Comparison of ENCODE assay signal across 8 mouse cellular contexts in the genomic region with DNA sequence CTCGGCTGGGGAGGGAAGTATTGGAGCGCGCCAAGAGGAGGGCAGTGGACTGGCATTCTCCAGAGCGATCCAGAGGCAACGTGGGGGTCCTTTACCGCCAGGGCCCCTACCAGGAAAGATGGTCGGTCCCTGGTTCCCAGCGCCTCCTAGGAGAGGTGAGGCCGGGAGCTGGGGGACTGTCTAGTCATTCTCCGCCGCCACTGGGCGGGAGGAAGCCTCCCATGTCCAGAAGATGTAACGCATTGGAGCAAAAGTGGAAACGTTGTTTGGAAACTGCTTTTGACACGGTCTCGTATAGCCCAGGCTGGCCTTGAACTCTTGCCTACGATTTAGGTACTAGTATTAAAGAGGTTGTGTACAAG. TPM values are rescaled to one million over a fixed set of nuclear protein-coding genes. Genes with fewer than 3 reads are reported as not detected.
A peak's percentile ranks its signal among the peaks of the same experiment; 100 is the strongest.
DNase-seq lines count a peak whose midpoint lies in the region; ATAC-seq and TF ChIP-seq lines count a peak whose summit lies in the region.

No protein-coding gene starts in this region.

- no peak overlapping the region for H3ac ChIP-seq in C2C12 (ENCODE audit: control insufficient read depth, insufficient read length, low read depth)

- no peak for TF ChIP-seq EP300 in liver, postnatal 0 days (IDR thresholded peaks at IDR 0.05; ENCODE audit: low read depth)

- H3K4me1 ChIP-seq in cerebellum, adult 2 months (ENCODE audit: control insufficient read depth, insufficient read depth, low read length) = peaks cover 3% of the 10 kb centered on the region
- peaks cover 2% of the 10 kb centered on the region; the same call in 1 of the 2 replicates for H3K4me1 ChIP-seq in forebrain, embryonic 14.5 days (ENCODE audit: control insufficient read depth, insufficient read depth, low read length)
- peaks cover 4% of the 10 kb centered on the region; the same call in 1 of the 2 replicates for H3K4me1 ChIP-seq in liver, postnatal 0 days (ENCODE audit: insufficient read depth)

- no peaks in the 10 kb centered on the region for H3K9me3 ChIP-seq in forebrain, embryonic 14.5 days (replicated peaks; ENCODE audit: control insufficient read depth, low read length)
- no peaks in the 10 kb centered on the region for H3K9me3 ChIP-seq in liver, postnatal 0 days (ENCODE audit: low read length)

- H3K4me3 ChIP-seq in cerebellum, adult 2 months (replicated peaks; ENCODE audit: insufficient read depth, low read depth, low read length) = peak overlapping the region; percentile 80
- peak overlapping the region; percentile 11 for H3K4me3 ChIP-seq in C2C12 (ENCODE audit: insufficient read depth, poor library complexity, severe bottlenecking)
- peak overlapping the region; percentile 60 for H3K4me3 ChIP-seq in forebrain, embryonic 14.5 days (ENCODE audit: low read depth, low read length)
- H3K4me3 ChIP-seq in liver, postnatal 0 days (ENCODE audit: low read depth, low read length) = peak overlapping the region; percentile 64

- H3K79me2 ChIP-seq in C2C12 (ENCODE audit: control insufficient read depth, insufficient read depth) = no peaks in the 10 kb centered on the region

- no peaks in the 10 kb centered on the region for H3K79me3 ChIP-seq in C2C12 (ENCODE audit: low read depth)

- TF ChIP-seq CTCF in cerebellum, adult 2 months (IDR thresholded peaks at IDR 0.05; ENCODE audit: borderline replicate concordance, insufficient read depth, low read depth, low read length) = no peak
- TF ChIP-seq CTCF in C2C12 (IDR thresholded peaks at IDR 0.05; ENCODE audit: control insufficient read depth, insufficient read depth, insufficient read length) = no peak
- no peak for TF ChIP-seq CTCF in liver, postnatal 0 days (IDR thresholded peaks at IDR 0.05; ENCODE audit: low read depth)

- no peak overlapping the region for H3K27ac ChIP-seq in cerebellum, adult 2 months (ENCODE audit: insufficient read depth, low read length)
- H3K27ac ChIP-seq in forebrain, embryonic 14.5 days (ENCODE audit: low read depth, low read length) = no peak overlapping the region
- H3K27ac ChIP-seq in liver, postnatal 0 days (ENCODE audit: low read depth) = peak overlapping the region; percentile 58

- H3K27me3 ChIP-seq in cerebellum, adult 2 months (ENCODE audit: control insufficient read depth, insufficient read depth, low read length) = no peaks in the 10 kb centered on the region
- no peaks in the 10 kb centered on the region for H3K27me3 ChIP-seq in C2C12 (ENCODE audit: control insufficient read depth, insufficient read depth, insufficient read length)
- H3K27me3 ChIP-seq in forebrain, embryonic 14.5 days (replicated peaks; ENCODE audit: control insufficient read depth, insufficient read depth, low read length) = 0 out of 2 replicates have a peak, but pooled peaks cover 3% of the 10 kb centered on the region
- no peaks in the 10 kb centered on the region for H3K27me3 ChIP-seq in liver, postnatal 0 days (ENCODE audit: insufficient read depth, low read length)

- peak overlapping the region; percentile 75 for H3K9ac ChIP-seq in forebrain, embryonic 14.5 days (ENCODE audit: low read length)
- H3K9ac ChIP-seq in liver, postnatal 0 days (replicated peaks) = peak overlapping the region; percentile 77

- TF ChIP-seq POLR2A in cerebellum, adult 2 months (IDR thresholded peaks at IDR 0.05; ENCODE audit: borderline replicate concordance, insufficient read depth, low read length) = no peak

- DNase-seq in cerebellum, adult 2 months = no peak
- no peak for DNase-seq in cerebellum, postnatal 4 days (ENCODE audit: low spot score in 2 of 2)
- no peak for DNase-seq in forebrain, embryonic 14.5 days (ENCODE audit: low spot score)
- no peak for DNase-seq in liver, postnatal 0 days
- no peak for DNase-seq in B cell, adult 2 months
- no peak for DNase-seq in frontal cortex, postnatal 14 days (ENCODE audit: low spot score in 2 of 2)
- no peak for DNase-seq in cerebellum, postnatal 14 days

- WGBS in cerebellum, adult 2 months = 7% methylated on average over 17 of the region's 17 CpGs
- WGBS in forebrain, embryonic 14.5 days = 3% methylated on average over 17 of the region's 17 CpGs
- 1% methylated on average over 17 of the region's 17 CpGs for WGBS in liver, postnatal 0 days (ENCODE audit: insufficient replicate concordance)

- no peaks in the 10 kb centered on the region for H3K36me3 ChIP-seq in C2C12 (ENCODE audit: control insufficient read depth, insufficient read depth)
- H3K36me3 ChIP-seq in forebrain, embryonic 14.5 days (ENCODE audit: control insufficient read depth, insufficient read depth, low read length) = peaks cover 3% of the 10 kb centered on the region; the same call in 1 of the 2 replicates
- peaks cover 11% of the 10 kb centered on the region for H3K36me3 ChIP-seq in liver, postnatal 0 days (replicated peaks; ENCODE audit: insufficient read depth, low read length)

- no peak; the same call in 1 of the 2 replicates for ATAC-seq in forebrain, embryonic 14.5 days
- ATAC-seq in liver, postnatal 0 days = peak; percentile 41

- peak overlapping the region; percentile 67 for H3K4me2 ChIP-seq in forebrain, embryonic 14.5 days (ENCODE audit: low read length)
- H3K4me2 ChIP-seq in liver, postnatal 0 days (ENCODE audit: low read depth, low read length) = peak overlapping the region; percentile 83

TF ChIP-seq in C2C12, 6 proteins besides CTCF, POLR2A, EP300 and RAD21:
- TF ChIP-seq MAX (IDR thresholded peaks at IDR 0.05) (no peak), CEBPB (IDR thresholded peaks at IDR 0.05; ENCODE audit: low read depth) (no peak), FOSL1 (IDR thresholded peaks at IDR 0.05; ENCODE audit: insufficient read depth, low read length, poor library complexity, severe bottlenecking) (no peak), USF1 (IDR thresholded peaks at IDR 0.05; ENCODE audit: low read depth) (no peak), MYOG (IDR thresholded peaks at IDR 0.05; ENCODE audit: control insufficient read depth, extremely low read depth, insufficient read length) (no peak), MYOD1 (IDR thresholded peaks at IDR 0.05; ENCODE audit: control insufficient read depth, insufficient read length, low read depth) (no peak)

RNA-seq across cellular contexts. Expression of a gene that starts 0.5 kb away (rescaled TPM):
- polyA plus RNA-seq in cerebellum, adult 2 months (2012; rRNA removed) = 6.7 and 6.9 TPM in 2 replicates
- polyA plus RNA-seq in C2C12 (2012; fragmentation: generic; extraction: Trizol) = 7.0 TPM
- 15.1 and 18.5 TPM in 2 replicates for polyA plus RNA-seq in forebrain, embryonic 14.5 days (2014; fragmentation: Nextera tagmentation; extraction: Ambion mirVana)
- polyA plus RNA-seq in liver, postnatal 0 days (2015; fragmentation: Nextera tagmentation; extraction: Ambion mirVana) = 23.7 and 24.5 TPM in 2 replicates

RNA-seq across cellular contexts. Expression of a gene that starts 0.6 kb away (rescaled TPM):
- polyA plus RNA-seq in cerebellum, adult 2 months (2012; rRNA removed) = 43.8 and 44.8 TPM in 2 replicates
- polyA plus RNA-seq in C2C12 (2012; fragmentation: generic; extraction: Trizol) = 28.6 TPM
- 10.3 and 11.0 TPM in 2 replicates for polyA plus RNA-seq in forebrain, embryonic 14.5 days (2014; fragmentation: Nextera tagmentation; extraction: Ambion mirVana)
- polyA plus RNA-seq in liver, postnatal 0 days (2015; fragmentation: Nextera tagmentation; extraction: Ambion mirVana) = 33.4 and 33.9 TPM in 2 replicates

RNA-seq across cellular contexts. Expression of a gene that starts 19.7 kb away (rescaled TPM):
- 0.16 and 0.20 TPM in 2 replicates for polyA plus RNA-seq in cerebellum, adult 2 months (2012; rRNA removed)
- 0.35 TPM for polyA plus RNA-seq in C2C12 (2012; fragmentation: generic; extraction: Trizol)
- 0.26 and 0.55 TPM in 2 replicates for polyA plus RNA-seq in forebrain, embryonic 14.5 days (2014; fragmentation: Nextera tagmentation; extraction: Ambion mirVana)
- polyA plus RNA-seq in liver, postnatal 0 days (2015; fragmentation: Nextera tagmentation; extraction: Ambion mirVana) = 0.08 TPM in 1 of 2 replicates, not detected in the other

RNA-seq across cellular contexts. Expression of a gene that starts 27.5 kb away (rescaled TPM):
- polyA plus RNA-seq in cerebellum, adult 2 months (2012; rRNA removed) = 0.22 and 0.39 TPM in 2 replicates
- 0.11 TPM for polyA plus RNA-seq in C2C12 (2012; fragmentation: generic; extraction: Trizol)
- not detected in 2 replicates for polyA plus RNA-seq in forebrain, embryonic 14.5 days (2014; fragmentation: Nextera tagmentation; extraction: Ambion mirVana)
- not detected in 2 replicates for polyA plus RNA-seq in liver, postnatal 0 days (2015; fragmentation: Nextera tagmentation; extraction: Ambion mirVana)

RNA-seq across cellular contexts. Expression of a gene that starts 48.7 kb away (rescaled TPM):
- polyA plus RNA-seq in cerebellum, adult 2 months (2012; rRNA removed) = 135 and 140 TPM in 2 replicates
- 39.0 TPM for polyA plus RNA-seq in C2C12 (2012; fragmentation: generic; extraction: Trizol)
- polyA plus RNA-seq in forebrain, embryonic 14.5 days (2014; fragmentation: Nextera tagmentation; extraction: Ambion mirVana) = 115 and 117 TPM in 2 replicates
- polyA plus RNA-seq in liver, postnatal 0 days (2015; fragmentation: Nextera tagmentation; extraction: Ambion mirVana) = 40.5 and 40.8 TPM in 2 replicates

Comparison
In these comparisons a context has a peak if more than half of its experiments do, and no peak if none do; other contexts are left out.
1. H3K4me3 ChIP-seq: peak in every context shown above with its lines; median percentile 80 in cerebellum, adult 2 months; 64 in liver, postnatal 0 days; 60 in forebrain, embryonic 14.5 days; 11 in C2C12.